Mouse (Mus musculus): Measurements from ENCODE around the gene Ptprk.

DNA sequence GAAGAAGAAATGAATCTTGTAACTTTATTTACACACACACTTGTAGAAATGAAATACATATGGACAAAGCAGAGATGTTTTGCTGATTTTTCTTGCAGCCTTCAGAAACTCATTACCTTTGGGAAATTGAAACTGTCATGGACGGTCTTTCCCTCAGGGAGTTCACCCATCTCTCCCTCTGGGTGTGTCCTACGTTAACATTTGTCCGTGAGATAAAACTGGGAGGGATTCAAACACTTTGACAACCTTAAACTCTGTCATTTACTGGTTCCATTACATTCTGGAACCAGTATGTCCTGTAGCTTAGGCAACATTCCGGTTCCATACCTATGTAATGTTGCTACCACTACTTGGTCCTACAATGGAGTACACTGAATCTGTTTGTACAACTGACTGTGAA lies 513.8 kb downstream of the Ptprk start:
- TF ChIP-seq CTCF (IDR thresholded peaks at IDR 0.05; ENCODE audit: borderline replicate concordance, control insufficient read depth, extremely low read depth, insufficient read depth, low read length, poor library complexity): no peak
- no peak for TF ChIP-seq POLR2A (IDR thresholded peaks at IDR 0.05; ENCODE audit: control insufficient read depth, extremely low read depth, insufficient read depth, low read length, poor library complexity)
